ENCODE assay signal across 8 mouse cellular contexts in genomic region chr8:57498494-57498846, GRCm38 (mm10). TPM values are rescaled to one million over a fixed set of nuclear protein-coding genes. Genes with fewer than 3 reads are reported as not detected.
DNase-seq lines count a peak whose midpoint lies in the region; ATAC-seq lines count a peak whose summit lies in the region.

No protein-coding gene starts in this region.

- H3K36me3 ChIP-seq in limb, embryonic 11.5 days (ENCODE audit: control insufficient read depth, insufficient read depth, low read length) = no peaks in the 10 kb centered on the region
- no peaks in the 10 kb centered on the region for H3K36me3 ChIP-seq in limb, embryonic 10.5 days
- H3K36me3 ChIP-seq in forebrain, embryonic 10.5 days (replicated peaks) = peaks cover 11% of the 10 kb centered on the region
- H3K36me3 ChIP-seq in hindbrain, embryonic 12.5 days = no peaks in the 10 kb centered on the region
- no peaks in the 10 kb centered on the region for H3K36me3 ChIP-seq in midbrain, embryonic 16.5 days (ENCODE audit: control insufficient read depth, insufficient read depth, low read length)

- ATAC-seq in limb, embryonic 11.5 days (ENCODE audit: insufficient number of reproducible peaks, low FRiP score, low TSS enrichment, low read depth) = no peak
- ATAC-seq in hindbrain, embryonic 12.5 days (ENCODE audit: low FRiP score) = peak; percentile 24; the same call in 1 of the 2 replicates
- ATAC-seq in midbrain, embryonic 16.5 days = peak; percentile 39; the same call in 1 of the 2 replicates

- H3K4me2 ChIP-seq in limb, embryonic 11.5 days (ENCODE audit: low read depth, severe bottlenecking) = no peak overlapping the region
- peak overlapping the region; percentile 19; the same call in 1 of the 2 replicates for H3K4me2 ChIP-seq in hindbrain, embryonic 12.5 days (replicated peaks)
- H3K4me2 ChIP-seq in midbrain, embryonic 16.5 days (ENCODE audit: low read length) = peak overlapping the region; percentile 45

- peak; percentile 18 for DNase-seq in limb, embryonic 11.5 days (ENCODE audit: low spot score)
- DNase-seq in limb, embryonic 10.5 days (ENCODE audit: low spot score) = no peak
- DNase-seq in forebrain, embryonic 10.5 days (ENCODE audit: extremely low spot score, low spot score) = no peak
- DNase-seq in ovary, postnatal 14 days (ENCODE audit: low spot score) = no peak
- no peak for DNase-seq in adrenal gland, postnatal 25 days
- DNase-seq in urinary bladder, postnatal 14 days (ENCODE audit: low spot score) = no peak

- H3K9ac ChIP-seq in limb, embryonic 11.5 days (ENCODE audit: low read length) = no peak overlapping the region
- no peak overlapping the region for H3K9ac ChIP-seq in hindbrain, embryonic 12.5 days
- no peak overlapping the region for H3K9ac ChIP-seq in midbrain, embryonic 16.5 days (ENCODE audit: low read depth, low read length)

- H3K9me3 ChIP-seq in limb, embryonic 11.5 days (ENCODE audit: control insufficient read depth, low read length) = no peaks in the 10 kb centered on the region
- no peaks in the 10 kb centered on the region for H3K9me3 ChIP-seq in limb, embryonic 10.5 days (replicated peaks)
- H3K9me3 ChIP-seq in forebrain, embryonic 10.5 days = no peaks in the 10 kb centered on the region
- H3K9me3 ChIP-seq in hindbrain, embryonic 12.5 days (replicated peaks) = no peaks in the 10 kb centered on the region
- no peaks in the 10 kb centered on the region for H3K9me3 ChIP-seq in midbrain, embryonic 16.5 days (replicated peaks; ENCODE audit: control insufficient read depth, low read length, poor library complexity, severe bottlenecking)

- no peak overlapping the region for H3K4me3 ChIP-seq in limb, embryonic 11.5 days (ENCODE audit: low read depth, low read length)
- H3K4me3 ChIP-seq in limb, embryonic 10.5 days = no peak overlapping the region
- H3K4me3 ChIP-seq in forebrain, embryonic 10.5 days = no peak overlapping the region
- H3K4me3 ChIP-seq in hindbrain, embryonic 12.5 days = no peak overlapping the region
- H3K4me3 ChIP-seq in midbrain, embryonic 16.5 days (ENCODE audit: low read depth, low read length) = peak overlapping the region; percentile 6

- 82% methylated on average over 8 of the region's 8 CpGs for WGBS in limb, embryonic 11.5 days
- 82% methylated on average over 8 of the region's 8 CpGs for WGBS in limb, embryonic 10.5 days
- 69% methylated on average over 8 of the region's 8 CpGs for WGBS in forebrain, embryonic 10.5 days
- whole genome bisulfite sequencing in hindbrain, embryonic 12.5 days = 47% methylated on average over 8 of the region's 8 CpGs
- WGBS in midbrain, embryonic 16.5 days = 36% methylated on average over 8 of the region's 8 CpGs

- no peak overlapping the region for H3K27ac ChIP-seq in limb, embryonic 11.5 days (replicated peaks; ENCODE audit: low read depth, low read length)
- H3K27ac ChIP-seq in limb, embryonic 10.5 days = no peak overlapping the region
- peak overlapping the region; percentile 41; the same call in 1 of the 2 replicates for H3K27ac ChIP-seq in forebrain, embryonic 10.5 days
- 0 out of 2 replicates have a peak overlapping the region, but pooled peaks have one; percentile 23 for H3K27ac ChIP-seq in hindbrain, embryonic 12.5 days
- H3K27ac ChIP-seq in midbrain, embryonic 16.5 days (ENCODE audit: low read length) = no peak overlapping the region; the same call in 1 of the 2 replicates

- no peaks in the 10 kb centered on the region for H3K4me1 ChIP-seq in limb, embryonic 11.5 days (ENCODE audit: control insufficient read depth, insufficient read depth, low read length)
- no peaks in the 10 kb centered on the region for H3K4me1 ChIP-seq in limb, embryonic 10.5 days
- peaks cover 10% of the 10 kb centered on the region for H3K4me1 ChIP-seq in forebrain, embryonic 10.5 days
- H3K4me1 ChIP-seq in hindbrain, embryonic 12.5 days = peaks cover 9% of the 10 kb centered on the region; the same call in 1 of the 2 replicates
- peaks cover 6% of the 10 kb centered on the region; the same call in 1 of the 2 replicates for H3K4me1 ChIP-seq in midbrain, embryonic 16.5 days (ENCODE audit: control insufficient read depth, insufficient read depth, low read length)

- H3K27me3 ChIP-seq in limb, embryonic 11.5 days (ENCODE audit: control insufficient read depth, insufficient read depth, low read length) = no peaks in the 10 kb centered on the region
- H3K27me3 ChIP-seq in limb, embryonic 10.5 days (ENCODE audit: low read depth, poor library complexity, severe bottlenecking) = no peaks in the 10 kb centered on the region
- no peaks in the 10 kb centered on the region for H3K27me3 ChIP-seq in forebrain, embryonic 10.5 days (ENCODE audit: poor library complexity, severe bottlenecking)
- H3K27me3 ChIP-seq in hindbrain, embryonic 12.5 days = no peaks in the 10 kb centered on the region
- no peaks in the 10 kb centered on the region for H3K27me3 ChIP-seq in midbrain, embryonic 16.5 days (ENCODE audit: control insufficient read depth, insufficient read depth, low read depth, low read length)

RNA-seq across cellular contexts. Expression of gene Sap30, which starts 10.8 kb away (rescaled TPM):
- polyA plus RNA-seq in limb, embryonic 11.5 days (2014; fragmentation: Nextera tagmentation; extraction: Ambion mirVana) = 93.7 and 97.7 TPM in 2 replicates
- 76.5 and 82.9 TPM in 2 replicates for polyA plus RNA-seq in limb, embryonic 10.5 days (2016; fragmentation: Nextera tagmentation; extraction: Ambion mirVana)
- polyA plus RNA-seq in forebrain, embryonic 10.5 days (2016; fragmentation: Nextera tagmentation; extraction: Ambion mirVana) = 83.3 and 91.6 TPM in 2 replicates
- 89.9 and 90.4 TPM in 2 replicates for polyA plus RNA-seq in hindbrain, embryonic 12.5 days (2016; fragmentation: Nextera tagmentation; extraction: Ambion mirVana)
- polyA plus RNA-seq in midbrain, embryonic 16.5 days (2015; fragmentation: Nextera tagmentation; extraction: Ambion mirVana) = 24.5 and 26.0 TPM in 2 replicates
- total RNA-seq in adrenal gland, postnatal 25 days (2021) = 12.4 and 15.1 TPM in 2 replicates

RNA-seq across cellular contexts. Expression of gene Hmgb2, which starts 13.2 kb away (rescaled TPM):
- polyA plus RNA-seq in limb, embryonic 11.5 days (2014; fragmentation: Nextera tagmentation; extraction: Ambion mirVana) = 597 and 671 TPM in 2 replicates
- 497 and 548 TPM in 2 replicates for polyA plus RNA-seq in limb, embryonic 10.5 days (2016; fragmentation: Nextera tagmentation; extraction: Ambion mirVana)
- 671 and 721 TPM in 2 replicates for polyA plus RNA-seq in forebrain, embryonic 10.5 days (2016; fragmentation: Nextera tagmentation; extraction: Ambion mirVana)
- polyA plus RNA-seq in hindbrain, embryonic 12.5 days (2016; fragmentation: Nextera tagmentation; extraction: Ambion mirVana) = 331 and 384 TPM in 2 replicates
- polyA plus RNA-seq in midbrain, embryonic 16.5 days (2015; fragmentation: Nextera tagmentation; extraction: Ambion mirVana) = 42.3 and 46.4 TPM in 2 replicates
- total RNA-seq in adrenal gland, postnatal 25 days (2021) = 28.0 and 35.7 TPM in 2 replicates

RNA-seq across cellular contexts. Expression of gene Scrg1, which starts 42.7 kb away (rescaled TPM):
- polyA plus RNA-seq in limb, embryonic 11.5 days (2014; fragmentation: Nextera tagmentation; extraction: Ambion mirVana) = 1.1 and 1.4 TPM in 2 replicates
- polyA plus RNA-seq in limb, embryonic 10.5 days (2016; fragmentation: Nextera tagmentation; extraction: Ambion mirVana) = not detected in 2 replicates
- not detected in 2 replicates for polyA plus RNA-seq in forebrain, embryonic 10.5 days (2016; fragmentation: Nextera tagmentation; extraction: Ambion mirVana)
- polyA plus RNA-seq in hindbrain, embryonic 12.5 days (2016; fragmentation: Nextera tagmentation; extraction: Ambion mirVana) = 1.5 and 1.6 TPM in 2 replicates
- polyA plus RNA-seq in midbrain, embryonic 16.5 days (2015; fragmentation: Nextera tagmentation; extraction: Ambion mirVana) = 10.9 and 15.6 TPM in 2 replicates
- not detected in 2 replicates for total RNA-seq in adrenal gland, postnatal 25 days (2021)

Comparison
In these comparisons a context has a peak if more than half of its experiments do, and no peak if none do; other contexts are left out.
1. H3K27ac ChIP-seq: peak in forebrain, embryonic 10.5 days (single experiment) and hindbrain, embryonic 12.5 days (single experiment); none in limb, embryonic 11.5 days (single experiment), limb, embryonic 10.5 days (single experiment) and midbrain, embryonic 16.5 days (single experiment).